Mouse (Mus musculus) CD4-positive, CD25-positive, alpha-beta regulatory T cell, adult 4 months (primary cell): ENCODE results near the gene Pgr. TPM values are rescaled to one million over a fixed set of nuclear protein-coding genes. Genes with fewer than 3 reads are reported as not detected.

Source experiments
- polyA plus RNA-seq, 2 experiments: library from polyadenylated mRNA; unstranded; fragments of 100-300 nt; shearing (Covaris generic); gene quantifications; one replicate each; pipeline ENCODE4 v1.2.1; 2017

Pgr gene
- polyA plus RNA-seq, 2 experiments from 2014 or later = not detected

Other genes starting within 250 kb of the Pgr start
- not detected for gene Gm16485, start 72.0 kb downstream of the Pgr start, polyA plus RNA-seq